Mouse (Mus musculus) cerebellum, adult 8-10 months (tissue): Measurements from ENCODE around the gene Rcan1.

Experiments
- DNase-seq: peaks from one replicate; pipeline ENCODE4 v3.0.0; 2022

Rcan1 gene

GRCm38 (mm10) chr16:92397745-92398573, 72.7 kb downstream of the Rcan1 start:
- no peak for DNase-seq

- no peak for DNase-seq
These were observed 76.9 kb downstream of the Rcan1 start for GRCm38 (mm10) chr16:92393732-92394131.

GRCm38 (mm10) chr16:92387692-92388091, 83.0 kb downstream of the Rcan1 start:
- DNase-seq, result no peak

- DNase-seq, result peak; percentile 57
These were observed 85.6 kb downstream of the Rcan1 start for GRCm38 (mm10) chr16:92385062-92385461.

GRCm38 (mm10) chr16:92383412-92383811, 87.3 kb downstream of the Rcan1 start:
- no peak for DNase-seq

GRCm38 (mm10) chr16:92382508-92382907, 88.2 kb downstream of the Rcan1 start:
- no peak for DNase-seq

GRCm38 (mm10) chr16:92381092-92381491, 89.6 kb downstream of the Rcan1 start:
- DNase-seq, result no peak

GRCm38 (mm10) chr16:92376976-92377375, 93.7 kb downstream of the Rcan1 start:
- no peak for DNase-seq

- DNase-seq, result peak; percentile 29
These were observed 99.0 kb downstream of the Rcan1 start for GRCm38 (mm10) chr16:92371623-92372022.

GRCm38 (mm10) chr16:92369260-92369659, 101.4 kb downstream of the Rcan1 start:
- DNase-seq, result no peak

- DNase-seq, result no peak
These were observed 105.2 kb downstream of the Rcan1 start for GRCm38 (mm10) chr16:92365477-92365876.

GRCm38 (mm10) chr16:92360711-92361110, 110.0 kb downstream of the Rcan1 start:
- DNase-seq, result no peak

GRCm38 (mm10) chr16:92359229-92359628, 111.4 kb downstream of the Rcan1 start, which contains the start of gene Kcne1:
TSS of gene Kcne1 (minus strand) at chr16:92359468.
- no peak for DNase-seq

GRCm38 (mm10) chr16:92358734-92359133, 111.9 kb downstream of the Rcan1 start:
- DNase-seq, result no peak

- no peak for DNase-seq
These were observed 113.1 kb downstream of the Rcan1 start for GRCm38 (mm10) chr16:92357566-92357965.

- no peak for DNase-seq
These were observed 113.6 kb downstream of the Rcan1 start for GRCm38 (mm10) chr16:92357023-92357422.

GRCm38 (mm10) chr16:92355982-92356381, 114.7 kb downstream of the Rcan1 start:
- DNase-seq, result no peak

- DNase-seq, result no peak
These were observed 115.3 kb downstream of the Rcan1 start for GRCm38 (mm10) chr16:92355366-92355765.

GRCm38 (mm10) chr16:92353897-92354296, 116.8 kb downstream of the Rcan1 start:
- DNase-seq, result no peak

GRCm38 (mm10) chr16:92353295-92353694, 117.4 kb downstream of the Rcan1 start:
- DNase-seq, result no peak

GRCm38 (mm10) chr16:92348941-92349340, 121.7 kb downstream of the Rcan1 start:
- DNase-seq, result no peak

- no peak for DNase-seq
These were observed 124.3 kb downstream of the Rcan1 start for GRCm38 (mm10) chr16:92346297-92346916.

GRCm38 (mm10) chr16:92345177-92345576, 125.5 kb downstream of the Rcan1 start:
- DNase-seq, result no peak
